Comparison of ENCODE assay signal across 8 mouse cellular contexts in genomic region chr7:96210525-96211369, GRCm38 (mm10). TPM values are rescaled to one million over a fixed set of nuclear protein-coding genes. Genes with fewer than 3 reads are reported as not detected.
A peak's percentile ranks its signal among the peaks of the same experiment; 100 is the strongest.
DNase-seq lines count a peak whose midpoint lies in the region; ATAC-seq and TF ChIP-seq lines count a peak whose summit lies in the region.

No protein-coding gene starts in this region.

- no peak for DNase-seq in frontal cortex, adult 2 months (ENCODE audit: extremely low spot score in 1 of 2, low spot score in 1 of 2)
- peak; percentile 73 for DNase-seq in ZHBTc4 (ENCODE audit: low read depth, low spot score)
- peak; percentile 83 for DNase-seq in hindbrain, embryonic 11.5 days (ENCODE audit: low spot score)
- DNase-seq in left cerebral cortex, postnatal 14 days (ENCODE audit: low spot score in 2 of 2) = peak; percentile 42 to 52

- TF ChIP-seq POLR2A in testis, adult 2 months (IDR thresholded peaks at IDR 0.05; ENCODE audit: control insufficient read depth, low read depth, low read length) = no peak

- peak; percentile 42 for ATAC-seq in frontal cortex, adult (ENCODE audit: low TSS enrichment)
- ATAC-seq in embryonic facial prominence, embryonic 15.5 days (ENCODE audit: insufficient number of reproducible peaks, low FRiP score, low TSS enrichment, low read depth) = peak; percentile 67
- peak; percentile 69 for ATAC-seq in hindbrain, embryonic 11.5 days (ENCODE audit: low FRiP score)
- ATAC-seq in midbrain, embryonic 12.5 days (ENCODE audit: low FRiP score, low read depth) = peak; percentile 60

- TF ChIP-seq CTCF in testis, adult 2 months (IDR thresholded peaks at IDR 0.05; ENCODE audit: control insufficient read depth, insufficient read depth, insufficient replicate concordance, low read depth, low read length) = no peak

- peak overlapping the region; percentile 90 for H3K27ac ChIP-seq in embryonic facial prominence, embryonic 15.5 days (replicated peaks)
- peak overlapping the region; percentile 82 for H3K27ac ChIP-seq in hindbrain, embryonic 11.5 days (ENCODE audit: low read depth, low read length)
- H3K27ac ChIP-seq in midbrain, embryonic 12.5 days (replicated peaks) = peak overlapping the region; percentile 92
- H3K27ac ChIP-seq in testis, adult 2 months (ENCODE audit: control insufficient read depth, insufficient read depth, low read depth, low read length) = no peak overlapping the region

- no peaks in the 10 kb centered on the region for H3K27me3 ChIP-seq in embryonic facial prominence, embryonic 15.5 days
- peaks cover 5% of the 10 kb centered on the region; the same call in 1 of the 2 replicates for H3K27me3 ChIP-seq in hindbrain, embryonic 11.5 days (ENCODE audit: control insufficient read depth, insufficient read depth, low read length)
- peaks cover 39% of the 10 kb centered on the region for H3K27me3 ChIP-seq in midbrain, embryonic 12.5 days
- H3K27me3 ChIP-seq in testis, adult 2 months (ENCODE audit: control insufficient read depth, insufficient read depth, low read length) = no peaks in the 10 kb centered on the region

- H3K9ac ChIP-seq in embryonic facial prominence, embryonic 15.5 days = peak overlapping the region; percentile 85
- H3K9ac ChIP-seq in hindbrain, embryonic 11.5 days (ENCODE audit: low read depth, low read length) = peak overlapping the region; percentile 91
- H3K9ac ChIP-seq in midbrain, embryonic 12.5 days (replicated peaks) = peak overlapping the region; percentile 92

- no peaks in the 10 kb centered on the region for H3K36me3 ChIP-seq in embryonic facial prominence, embryonic 15.5 days
- H3K36me3 ChIP-seq in hindbrain, embryonic 11.5 days (ENCODE audit: control insufficient read depth, insufficient read depth, low read length) = no peaks in the 10 kb centered on the region
- no peaks in the 10 kb centered on the region for H3K36me3 ChIP-seq in midbrain, embryonic 12.5 days
- H3K36me3 ChIP-seq in testis, adult 2 months (ENCODE audit: control insufficient read depth, insufficient read depth, low read length) = no peaks in the 10 kb centered on the region

- WGBS in embryonic facial prominence, embryonic 15.5 days = under 1% methylated on average over 61 of the region's 62 CpGs
- 0% methylated on average over 59 of the region's 62 CpGs for WGBS in hindbrain, embryonic 11.5 days
- under 1% methylated on average over 59 of the region's 62 CpGs for WGBS in midbrain, embryonic 12.5 days

- H3K4me3 ChIP-seq in embryonic facial prominence, embryonic 15.5 days (replicated peaks) = peak overlapping the region; percentile 65
- peak overlapping the region; percentile 74 for H3K4me3 ChIP-seq in hindbrain, embryonic 11.5 days (ENCODE audit: low read depth, low read length)
- peak overlapping the region; percentile 78 for H3K4me3 ChIP-seq in midbrain, embryonic 12.5 days
- peak overlapping the region; percentile 51 for H3K4me3 ChIP-seq in testis, adult 2 months (ENCODE audit: control insufficient read depth, low read depth, low read length)

- H3K4me2 ChIP-seq in embryonic facial prominence, embryonic 15.5 days (replicated peaks) = peak overlapping the region; percentile 98
- H3K4me2 ChIP-seq in hindbrain, embryonic 11.5 days (replicated peaks; ENCODE audit: low read depth, low read length) = peak overlapping the region; percentile 98
- H3K4me2 ChIP-seq in midbrain, embryonic 12.5 days (replicated peaks) = peak overlapping the region; percentile 93

- H3K9me3 ChIP-seq in embryonic facial prominence, embryonic 15.5 days (replicated peaks) = no peaks in the 10 kb centered on the region
- no peaks in the 10 kb centered on the region for H3K9me3 ChIP-seq in hindbrain, embryonic 11.5 days (ENCODE audit: control insufficient read depth, low read length)
- no peaks in the 10 kb centered on the region for H3K9me3 ChIP-seq in midbrain, embryonic 12.5 days

- peaks cover 34% of the 10 kb centered on the region for H3K4me1 ChIP-seq in embryonic facial prominence, embryonic 15.5 days
- peaks cover 9% of the 10 kb centered on the region; the same call in 1 of the 2 replicates for H3K4me1 ChIP-seq in hindbrain, embryonic 11.5 days (replicated peaks; ENCODE audit: control insufficient read depth, insufficient read depth, low read length)
- peaks cover 42% of the 10 kb centered on the region for H3K4me1 ChIP-seq in midbrain, embryonic 12.5 days
- H3K4me1 ChIP-seq in testis, adult 2 months (ENCODE audit: control insufficient read depth, insufficient read depth, low read length) = peaks cover 25% of the 10 kb centered on the region

- intact Hi-C loops in left cerebral cortex, postnatal 14 days (cut with DNase I) = loop anchor here (5.0 to 10.0 kb wide), 4 partner anchors 174 to 692 kb away; no protein-coding TSS in a partner anchor

RNA-seq across cellular contexts. Expression of gene Tenm4, which starts 39.7 kb away (rescaled TPM):
- polyA plus RNA-seq in frontal cortex, adult 2 months (2012; rRNA removed) = 29.8 and 31.4 TPM in 2 replicates
- polyA plus RNA-seq in embryonic facial prominence, embryonic 15.5 days (2015; fragmentation: Nextera tagmentation; extraction: Ambion mirVana) = 51.4 and 51.6 TPM in 2 replicates
- 19.3 and 24.0 TPM in 2 replicates for polyA plus RNA-seq in hindbrain, embryonic 11.5 days (2014; fragmentation: Nextera tagmentation; extraction: Ambion mirVana)
- 100 to 1,000 TPM; 117 to 118 TPM for total RNA-seq in left cerebral cortex, postnatal 14 days (2021)
- polyA plus RNA-seq in midbrain, embryonic 12.5 days (2016; fragmentation: Nextera tagmentation; extraction: Ambion mirVana) = 39.2 and 41.3 TPM in 2 replicates
- polyA plus RNA-seq in testis, adult 2 months (2012; rRNA removed) = 1.9 and 2.3 TPM in 2 replicates

Comparison
In these comparisons a context has a peak if more than half of its experiments do, and no peak if none do; other contexts are left out.
1. DNase-seq: peak in ZHBTc4 (single experiment), hindbrain, embryonic 11.5 days (single experiment) and left cerebral cortex, postnatal 14 days (2 of 2); none in frontal cortex, adult 2 months (0 of 2).
2. Peak in every context shown above with its lines, with median percentiles within 50 percentile points of each other: ATAC-seq, H3K4me2 ChIP-seq, H3K4me3 ChIP-seq and H3K9ac ChIP-seq.